Mouse (Mus musculus): ENCODE measurements around the gene Gm12248.
A peak's percentile ranks its signal among the peaks of the same experiment; 100 is the strongest.
"Not testable (repeated sequence)": the region's sequence is repeated elsewhere in the genome, so short reads cannot be mapped to it uniquely, and the experiment has no call there.

Gene Gm12248

DNA sequence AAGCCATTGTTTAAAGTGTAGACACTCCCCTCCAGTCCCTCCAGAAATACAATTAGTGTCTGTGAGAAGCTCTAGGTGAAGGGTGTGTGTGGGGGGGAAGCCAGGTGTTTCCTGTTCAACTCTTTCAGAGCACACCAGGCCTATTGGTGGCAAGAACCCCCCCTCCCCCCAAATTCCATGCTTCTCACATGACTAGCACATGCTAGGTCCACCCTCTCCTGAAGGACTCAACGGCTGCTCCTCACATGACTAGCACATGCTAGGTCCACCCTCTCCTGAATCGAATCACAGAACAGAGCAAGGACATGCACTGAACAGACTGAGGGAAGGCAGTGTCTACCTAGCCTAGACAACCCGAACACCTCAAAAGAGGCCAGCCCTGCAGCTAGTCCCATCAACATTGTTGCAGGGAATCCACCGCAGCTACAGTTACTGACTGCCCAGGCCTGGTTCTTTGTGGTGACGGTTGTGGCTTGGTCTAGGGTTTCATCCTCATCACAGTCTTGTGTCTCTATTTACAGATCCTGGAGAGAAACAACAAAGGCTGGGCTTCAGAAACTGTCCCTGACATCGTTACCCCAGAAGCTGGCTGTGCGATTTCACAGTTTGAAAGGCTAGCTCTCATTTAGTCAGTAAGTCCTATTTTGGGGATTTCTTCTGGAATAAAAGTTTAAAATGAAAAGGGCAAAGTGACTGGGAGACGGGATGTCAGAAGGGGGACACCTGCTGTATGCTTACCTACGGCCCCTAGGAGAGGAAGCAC is 9.8 kb upstream of the Gm12248 start:
- DNase-seq (ENCODE audit: low read depth), result peak; percentile 73

DNA sequence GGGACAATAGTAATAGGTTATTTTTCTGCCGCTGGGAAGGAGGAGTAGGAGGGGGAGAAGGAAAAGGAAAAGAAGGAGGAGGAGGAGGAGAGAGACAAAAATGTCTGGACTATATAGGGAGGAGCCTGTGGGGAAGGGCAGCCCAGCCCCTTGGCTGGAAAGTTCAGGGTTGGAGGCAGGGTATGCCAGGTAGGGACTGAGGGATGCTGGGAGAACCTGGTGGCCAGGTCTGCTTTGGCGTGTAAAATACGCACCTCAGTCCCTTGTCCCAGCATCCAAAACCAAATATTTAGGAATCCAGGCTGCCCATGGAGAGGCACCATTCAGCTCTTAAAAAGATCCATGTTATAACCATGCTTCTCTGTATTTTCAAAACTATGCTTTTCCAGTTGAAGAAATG is 9.2 kb upstream of the Gm12248 start:
- no peak for DNase-seq (ENCODE audit: low read depth)

DNA sequence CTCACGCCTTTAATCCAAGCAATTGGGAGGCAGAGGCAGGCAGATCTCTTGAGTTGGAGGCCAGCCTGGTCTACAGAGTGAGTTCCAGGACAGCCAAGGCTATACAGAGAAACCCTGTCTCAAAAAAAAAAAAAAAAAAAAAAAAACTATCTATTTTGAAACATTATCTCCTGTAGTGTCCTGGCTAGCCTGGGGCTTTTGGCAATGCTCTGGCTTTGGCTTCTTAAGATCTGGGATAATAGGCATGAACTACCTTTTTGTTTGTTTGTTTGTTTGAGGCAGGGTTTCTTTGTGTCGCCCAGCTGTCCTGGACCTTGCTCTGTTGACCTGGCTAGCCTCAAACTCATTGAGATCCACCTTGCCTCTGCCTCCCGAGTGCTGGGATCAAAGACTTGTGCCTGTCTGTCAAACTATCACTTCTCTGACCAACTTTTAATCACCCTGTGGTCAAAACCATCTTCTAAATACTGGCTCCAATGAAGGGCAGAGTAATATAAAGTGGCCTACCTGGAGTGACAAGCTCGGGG is 8.3 kb upstream of the Gm12248 start:
- DNase-seq (ENCODE audit: low read depth), result no peak

DNA sequence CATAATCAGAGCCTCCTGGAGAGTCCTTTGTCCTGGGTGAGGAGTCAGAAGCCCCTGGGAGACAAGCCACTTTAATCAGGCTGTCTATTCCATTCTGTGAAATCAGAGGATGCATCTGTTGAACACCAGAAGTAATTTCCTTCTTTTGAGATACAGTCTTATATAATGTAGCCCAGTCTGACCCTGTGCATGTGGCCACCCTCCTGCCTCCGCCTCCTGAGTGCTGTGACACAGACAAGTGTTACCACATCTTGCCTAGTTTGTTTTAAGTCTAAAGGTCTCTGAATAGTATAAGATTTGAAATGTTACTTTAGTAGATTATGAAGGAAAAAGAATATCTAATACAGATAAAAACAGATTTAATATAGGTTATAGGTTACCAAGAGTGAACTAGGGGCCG is 7.1 kb upstream of the Gm12248 start:
- peak; percentile 86 for DNase-seq (ENCODE audit: low read depth)

DNA sequence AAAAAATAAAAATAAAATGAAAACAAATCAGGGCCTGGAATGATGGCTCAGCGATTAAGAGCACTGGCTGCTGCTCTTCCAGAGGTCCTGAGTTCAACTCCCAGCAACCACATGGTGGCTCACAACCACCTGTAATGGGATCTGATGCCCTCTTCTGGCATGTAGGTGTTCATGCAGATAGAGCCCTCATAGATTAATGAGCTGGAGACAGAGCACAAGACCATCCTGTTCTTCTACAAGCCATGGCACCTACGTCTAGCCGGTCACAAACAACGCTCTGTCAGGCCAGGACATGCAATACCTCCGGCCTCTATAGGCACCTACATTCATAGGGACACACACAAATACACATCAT is 5.4 kb upstream of the Gm12248 start:
- DNase-seq (ENCODE audit: low read depth), result not testable (repeated sequence)

DNA sequence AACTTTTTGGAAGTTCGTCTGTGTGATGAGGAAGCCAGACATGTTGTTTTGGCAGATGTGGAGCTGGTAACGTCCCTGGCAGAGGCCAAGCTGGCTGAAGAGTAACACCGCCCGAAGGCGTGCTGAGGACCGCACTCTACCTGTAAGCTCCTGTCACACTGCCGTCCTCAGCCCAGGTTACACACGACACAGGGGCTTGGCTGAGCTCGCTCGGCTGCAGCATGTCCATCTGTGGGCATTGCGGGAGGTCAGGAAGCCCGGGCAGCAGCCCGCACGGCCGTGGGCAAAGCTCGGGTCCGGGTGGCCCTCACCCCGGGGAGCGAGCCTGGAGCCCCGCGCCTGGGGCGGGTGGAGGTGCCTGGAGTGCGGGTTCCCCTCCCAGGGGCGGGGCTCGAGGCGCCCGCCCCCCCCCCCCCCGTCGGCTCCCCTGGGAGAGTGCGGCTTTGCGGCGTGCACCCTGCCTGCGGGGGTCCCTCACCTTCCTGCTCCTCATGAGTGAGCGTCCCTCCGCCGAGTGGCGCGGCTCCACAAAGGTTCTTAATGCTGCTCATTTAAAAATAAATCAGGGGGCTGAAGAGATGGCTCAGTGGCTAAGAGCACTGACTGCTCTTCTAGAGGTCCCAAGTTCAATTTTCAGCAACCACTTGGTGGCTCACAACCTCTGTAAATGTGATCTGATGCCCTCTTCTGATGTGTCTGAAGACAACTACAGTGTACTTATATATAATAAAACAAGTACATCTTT is 4.9 kb upstream of the Gm12248 start:
- no peak for DNase-seq (ENCODE audit: low read depth)

DNA sequence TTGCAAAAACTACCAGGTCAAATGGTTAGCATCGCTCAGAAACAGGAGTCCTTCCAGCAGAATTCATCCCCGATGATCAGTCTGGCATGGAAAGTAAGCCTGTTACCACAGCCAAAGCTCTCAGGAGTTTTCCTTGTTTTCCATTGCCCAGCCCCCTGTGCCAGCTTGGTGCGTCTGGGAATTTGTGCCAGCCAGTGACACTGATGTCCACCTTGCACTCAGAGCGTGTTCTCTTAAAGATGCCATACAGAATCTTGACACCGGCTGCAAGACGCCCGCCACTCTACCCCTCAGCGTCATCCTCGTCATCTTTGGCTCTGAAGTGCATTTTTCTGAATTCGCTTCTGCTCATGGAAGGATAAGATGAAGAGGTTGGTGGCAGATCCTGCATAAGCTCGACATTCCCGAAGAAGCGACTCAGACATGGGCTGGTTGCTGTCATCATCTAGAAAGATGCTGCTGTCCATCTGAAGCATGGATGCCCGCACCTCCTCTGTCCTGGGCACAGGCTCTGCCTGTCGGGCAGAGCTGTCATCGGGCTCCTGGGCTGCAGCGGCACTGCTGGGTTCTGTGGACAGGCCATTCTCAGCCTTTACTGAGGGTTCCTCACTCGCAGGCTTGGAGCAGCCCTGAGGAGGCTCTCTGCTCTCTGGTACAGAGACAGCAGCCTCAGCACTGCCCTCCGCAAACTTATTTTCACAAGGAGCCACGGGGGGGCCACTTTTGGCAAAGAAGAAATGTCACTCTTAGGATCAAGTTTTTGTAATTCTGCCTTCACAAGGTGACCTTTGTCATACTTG is 4.1 kb upstream of the Gm12248 start:
- no peak for DNase-seq (ENCODE audit: low read depth)

DNA sequence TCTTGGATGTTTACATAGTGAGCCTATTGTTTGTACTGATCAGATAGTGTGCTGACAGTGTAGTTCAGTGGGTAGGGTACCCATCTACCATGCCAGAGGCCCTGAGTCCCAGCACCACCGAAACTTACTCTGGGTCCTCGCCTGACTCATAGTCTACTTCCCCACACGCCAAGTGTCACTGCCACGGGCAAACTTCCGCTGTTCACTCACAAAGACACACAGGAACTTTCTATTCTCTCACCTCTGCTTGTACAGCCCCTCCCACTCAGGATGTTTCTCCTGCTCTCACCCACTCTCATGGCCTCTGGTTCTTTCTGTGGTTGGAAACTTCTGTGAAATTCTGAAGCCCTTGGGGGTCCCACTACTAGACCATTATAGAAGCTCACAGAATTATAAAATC is 3.2 kb upstream of the Gm12248 start:
- no peak for DNase-seq (ENCODE audit: low read depth)

DNA sequence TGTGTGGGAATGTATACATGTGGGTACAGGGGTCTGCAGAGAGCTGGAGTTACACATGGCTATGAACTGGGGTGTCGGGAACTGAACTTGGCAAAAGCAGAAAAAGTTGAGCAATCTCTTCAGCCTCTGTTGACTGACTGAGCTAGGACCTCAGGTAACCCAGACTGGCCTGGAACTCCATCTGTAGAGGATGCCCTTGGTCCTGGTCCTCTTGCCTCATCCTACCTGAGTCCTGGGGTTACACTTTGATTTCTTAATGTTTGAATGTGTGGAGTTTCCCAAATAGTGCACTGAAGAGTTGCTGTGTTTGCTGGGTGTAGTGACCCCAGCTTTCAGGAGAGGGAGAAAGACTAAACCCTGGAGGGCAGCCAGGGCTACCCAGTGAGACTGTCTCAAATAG is 2.6 kb upstream of the Gm12248 start:
- no peak for DNase-seq (ENCODE audit: low read depth)

DNA sequence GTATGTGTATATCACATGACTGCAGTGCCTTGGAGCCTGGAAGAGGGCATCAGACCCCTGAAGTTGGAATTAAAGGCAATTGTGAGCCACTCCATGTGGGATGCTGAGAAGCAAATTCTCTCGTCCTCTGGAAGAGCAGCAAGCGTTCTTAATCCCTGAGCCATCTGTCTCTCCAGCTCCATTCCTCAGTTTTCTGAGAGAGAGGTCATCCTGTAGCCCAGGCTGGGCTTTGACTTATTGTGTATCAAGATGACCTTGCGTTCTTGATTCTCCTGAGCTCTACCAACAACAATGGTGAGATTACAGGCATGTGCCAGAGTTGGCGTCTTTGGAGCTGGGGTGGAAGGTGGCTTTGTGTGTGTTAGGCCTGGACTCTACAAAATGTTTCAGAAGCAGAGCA is 1.8 kb upstream of the Gm12248 start:
- no peak for DNase-seq (ENCODE audit: low read depth)

DNA sequence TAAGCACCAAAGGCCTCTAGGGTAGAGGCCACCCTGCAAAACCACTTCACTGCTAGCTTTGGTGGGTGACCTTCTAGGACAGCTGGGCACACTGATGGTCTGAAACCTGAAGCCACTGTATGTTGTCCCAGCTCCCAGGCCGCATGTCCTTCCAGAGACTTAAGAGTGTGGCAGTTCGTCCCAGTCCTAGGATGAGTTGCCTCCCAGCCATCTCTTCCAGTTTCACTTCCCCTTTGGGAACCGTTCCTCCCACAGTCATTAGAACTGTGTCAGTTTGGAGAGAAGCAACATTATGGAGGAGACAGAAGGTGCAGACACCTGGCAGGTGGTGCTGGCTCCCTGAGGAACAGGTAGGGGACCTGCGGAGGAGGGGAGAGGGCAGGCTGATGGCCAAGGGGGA is 393 bp downstream of the Gm12248 start:
- no peak for DNase-seq (ENCODE audit: low read depth)

DNA sequence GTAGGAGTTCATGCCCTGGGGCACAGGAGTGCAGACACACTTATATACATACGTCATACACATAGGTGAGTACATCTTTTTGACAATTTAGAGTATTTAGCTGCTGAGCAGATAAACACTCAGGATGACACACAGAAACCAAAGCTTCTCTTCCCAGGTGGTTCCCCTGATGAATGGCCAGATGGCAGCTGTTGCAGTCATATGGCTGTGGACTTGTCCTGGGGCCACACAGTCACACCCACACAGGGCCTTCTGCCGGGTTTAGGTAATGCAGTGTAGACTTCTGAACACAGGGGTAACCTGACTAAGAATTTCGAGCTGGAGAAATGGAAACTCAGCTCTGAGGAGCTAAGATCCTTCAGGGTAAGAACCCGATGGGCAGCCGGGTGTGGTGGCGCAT is 11.2 kb downstream of the Gm12248 start:
- DNase-seq (ENCODE audit: low read depth), result no peak

DNA sequence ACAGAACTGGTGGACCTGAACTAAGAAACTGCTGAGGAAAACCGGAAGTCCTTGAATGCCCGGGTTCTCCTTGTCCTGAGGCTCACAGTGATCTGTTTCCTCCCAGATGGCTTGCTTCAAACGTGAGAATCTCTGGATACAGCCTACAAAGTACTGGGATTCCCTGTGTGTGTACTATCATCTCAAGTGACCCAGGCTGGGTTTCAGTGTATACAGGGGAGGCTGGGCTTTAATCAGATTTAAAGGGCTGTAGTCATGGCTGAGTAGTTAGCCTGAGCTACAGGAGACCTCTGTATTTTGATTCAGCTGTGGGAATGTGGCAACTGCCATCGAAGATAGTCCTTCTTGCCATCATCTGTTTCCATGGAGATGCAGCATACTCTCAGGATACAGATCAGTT is 15.7 kb downstream of the Gm12248 start:
- DNase-seq (ENCODE audit: low read depth), result no peak

DNA sequence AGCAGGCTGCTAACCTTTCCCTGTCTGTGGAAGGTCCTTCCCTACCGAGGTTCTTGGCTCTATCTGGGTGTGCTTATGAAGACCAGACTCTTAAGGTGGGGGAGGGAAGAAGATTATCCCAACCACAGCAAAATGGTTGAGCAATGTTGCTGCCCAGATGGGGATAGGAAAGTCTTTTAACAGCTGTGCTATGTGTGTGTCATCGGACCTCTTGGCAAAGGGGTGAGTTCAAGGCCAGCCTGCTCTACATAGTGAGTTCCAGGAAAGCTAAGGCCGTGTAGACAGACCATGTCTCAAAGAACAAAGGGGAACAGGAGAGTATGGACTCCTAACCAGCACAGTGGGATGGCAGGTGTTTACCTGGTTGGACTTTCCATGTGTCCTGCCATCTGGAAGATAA is 20.0 kb downstream of the Gm12248 start:
- DNase-seq (ENCODE audit: low read depth), result no peak

DNA sequence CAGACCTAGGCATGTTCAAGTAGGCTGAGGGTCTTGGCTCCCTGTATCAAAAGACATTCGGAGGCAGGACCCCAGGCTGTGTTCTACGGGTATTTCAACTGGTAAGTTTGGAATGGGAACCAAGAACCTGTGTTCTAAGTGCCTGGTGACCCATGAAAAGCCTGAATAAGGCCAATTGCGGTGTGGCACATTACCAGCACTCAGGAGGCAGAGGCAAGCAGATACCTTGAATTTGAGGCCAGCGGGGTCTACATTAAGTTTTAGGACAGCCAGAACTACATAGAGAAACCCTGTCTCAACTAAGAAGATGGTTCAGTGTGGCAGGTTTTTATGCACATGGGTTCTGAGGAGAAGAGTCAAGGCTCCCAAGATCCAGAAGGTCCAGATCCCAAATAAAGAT is 27.9 kb downstream of the Gm12248 start:
- no peak for DNase-seq (ENCODE audit: low read depth)

DNA sequence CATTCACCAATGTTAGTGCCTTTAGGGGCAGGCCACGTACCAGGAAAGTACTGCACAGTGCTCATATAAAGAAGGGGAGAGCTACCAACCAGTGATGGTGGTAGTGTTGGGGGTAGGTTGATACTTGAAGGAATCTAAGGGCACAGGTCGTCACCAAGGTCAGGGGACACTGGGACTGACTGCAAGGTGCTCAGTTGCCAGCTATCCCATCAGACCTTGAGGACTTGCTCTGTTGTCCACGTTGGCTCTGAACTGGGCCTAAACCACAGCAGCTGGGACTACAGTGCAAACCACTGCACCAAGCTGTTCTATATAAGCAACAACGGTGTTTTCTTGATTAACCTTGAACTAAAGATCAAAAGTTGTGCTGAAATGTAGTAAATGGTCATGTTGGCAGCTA is 30.3 kb downstream of the Gm12248 start:
- no peak for DNase-seq (ENCODE audit: low read depth)

DNA sequence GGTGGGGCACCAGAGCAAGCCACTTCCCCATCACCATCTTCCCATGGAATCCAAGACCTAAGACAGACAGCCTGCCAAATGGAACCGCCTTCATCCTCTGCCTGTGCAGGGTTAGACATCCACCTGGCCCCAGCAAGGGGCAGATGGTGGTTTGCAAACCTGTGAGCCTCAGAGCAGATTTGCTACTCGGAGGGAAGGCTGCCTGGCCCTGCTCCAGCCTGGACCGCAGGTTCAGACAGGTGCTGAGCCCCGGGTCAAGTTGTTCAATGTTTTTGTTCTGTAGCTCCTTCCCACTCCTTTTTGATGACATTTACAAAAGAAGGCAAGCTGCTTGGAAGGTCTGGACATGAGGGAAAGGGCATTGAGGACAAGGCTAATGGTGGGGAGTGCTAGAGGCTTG is 31.7 kb downstream of the Gm12248 start:
- DNase-seq (ENCODE audit: low read depth), result not testable (repeated sequence)

DNA sequence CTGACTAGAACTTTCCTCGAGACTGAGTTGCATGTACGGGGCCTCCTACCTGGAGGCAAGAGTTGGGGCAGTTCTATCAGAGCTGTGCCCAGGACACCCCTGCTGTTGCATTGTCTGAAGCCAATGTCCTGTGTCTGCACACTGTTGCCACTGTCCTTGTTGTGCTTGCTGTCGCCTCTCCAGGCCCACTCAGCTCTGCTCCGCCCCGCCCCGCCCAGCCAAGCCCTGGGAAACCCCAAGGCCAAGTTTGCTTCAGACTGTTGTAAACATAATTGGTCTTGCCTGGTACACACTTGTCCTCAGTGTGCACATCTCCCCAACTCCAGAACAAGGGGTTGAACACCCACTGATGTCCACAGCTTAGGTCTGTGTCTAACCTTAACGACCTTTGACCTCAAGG is 33.2 kb downstream of the Gm12248 start:
- not testable (repeated sequence) for DNase-seq (ENCODE audit: low read depth)

DNA sequence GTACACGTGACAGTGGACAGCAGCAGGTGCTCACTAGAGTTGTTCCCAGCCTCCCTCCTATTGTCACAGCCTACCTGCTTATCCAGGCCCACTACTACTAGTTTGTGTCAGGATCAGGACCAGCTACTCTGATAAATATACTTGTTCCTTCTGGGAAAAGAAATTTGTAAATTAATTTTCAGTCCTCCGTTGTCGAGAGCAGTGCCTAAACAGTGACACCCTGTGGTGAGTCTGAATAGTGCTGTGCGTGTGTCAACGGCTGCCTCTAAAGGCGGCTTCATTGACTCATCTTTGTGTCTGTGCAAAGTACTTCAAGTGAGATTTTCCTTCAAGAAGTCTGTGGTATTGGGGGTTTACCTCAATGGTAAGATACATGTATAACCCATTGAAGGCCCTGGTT is 35.5 kb downstream of the Gm12248 start:
- DNase-seq (ENCODE audit: low read depth), result peak; percentile 58

DNA sequence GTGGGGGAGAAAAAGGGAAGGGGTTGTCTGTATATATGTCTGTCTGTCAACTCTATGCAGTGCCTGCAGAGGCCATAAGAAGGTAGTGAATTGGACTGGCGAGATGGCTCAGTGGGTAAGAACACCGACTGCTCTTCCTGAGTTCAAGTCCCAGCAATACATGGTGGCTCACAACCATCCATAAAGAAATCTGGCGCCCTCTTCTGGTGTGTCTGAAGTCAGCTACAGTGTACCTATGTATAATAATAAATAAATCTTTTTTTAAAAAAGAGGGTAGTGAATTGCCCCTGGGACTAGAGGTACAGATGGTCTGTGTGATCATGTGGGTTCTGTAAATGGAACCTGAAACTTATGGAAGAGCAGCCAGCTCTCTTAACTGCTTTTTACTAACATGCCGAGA is 46.5 kb downstream of the Gm12248 start:
- DNase-seq (ENCODE audit: low read depth), result no peak

DNA sequence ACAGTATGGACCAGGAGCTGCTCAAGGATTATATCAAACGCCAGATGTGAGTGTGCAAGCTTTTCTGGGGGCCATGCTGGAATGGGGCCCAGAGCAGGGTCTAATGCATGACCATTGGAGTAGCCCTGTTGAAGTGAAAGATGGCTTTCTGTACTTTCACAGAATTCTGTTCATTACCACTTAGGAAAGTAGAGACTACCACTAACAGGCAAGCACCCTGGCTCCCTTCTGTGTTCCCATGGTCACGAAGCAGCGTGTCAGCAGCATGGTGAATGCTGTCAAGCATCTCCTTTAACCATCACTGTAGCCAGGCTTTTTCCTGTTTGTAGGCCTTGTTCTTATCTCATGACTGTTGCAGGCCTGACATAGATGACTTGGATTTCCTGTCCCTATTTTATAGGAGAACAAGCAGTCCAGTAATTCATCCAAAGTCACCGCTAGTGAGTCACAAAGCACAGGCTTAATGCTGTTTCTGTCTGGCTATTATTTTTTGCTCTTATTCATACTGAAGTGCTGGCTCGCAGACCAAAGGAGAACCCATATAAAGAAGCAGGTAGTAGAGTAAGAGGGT is 50.0 kb downstream of the Gm12248 start:
- DNase-seq (ENCODE audit: low read depth), result peak; percentile 55

DNA sequence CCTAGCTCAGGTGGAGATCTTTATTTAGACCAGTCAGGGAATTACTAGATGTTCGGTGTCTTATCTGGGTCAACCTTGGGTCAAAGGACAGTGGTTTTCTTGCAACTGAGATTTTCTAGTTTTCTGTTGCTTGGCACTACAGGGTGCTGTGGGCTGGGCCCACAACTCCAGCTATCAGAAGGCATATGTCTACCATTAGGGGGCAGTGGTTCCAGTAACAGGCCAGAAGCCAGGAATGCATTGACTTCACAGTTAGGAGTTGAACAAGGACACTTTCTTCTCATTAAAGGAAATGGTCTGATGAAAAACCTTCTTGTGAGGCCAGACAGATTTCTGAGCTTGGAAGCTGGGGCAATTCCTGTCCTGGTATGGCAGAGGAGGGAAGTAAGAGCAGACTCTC is 53.9 kb downstream of the Gm12248 start:
- peak; percentile 59 for DNase-seq (ENCODE audit: low read depth)

All from 416B (cell line).